Mouse (Mus musculus) liver, adult 2 months (tissue): Measurements from ENCODE around the gene Pomt1. TPM values are rescaled to one million over a fixed set of nuclear protein-coding genes. Genes with fewer than 3 reads are reported as not detected.

Experiments
- DNase-seq: peaks from one replicate; pipeline ENCODE4 v3.0.0-alpha.2; 2011; ENCODE audit warnings: low read depth, low spot score; ENCODE audit errors: extremely low read depth
- H3K27ac ChIP-seq: fragments of 200-500 bp; replicated peaks from 2 replicates; pipeline ENCODE4 v1.5.1; 2012; ENCODE audit warnings: low read depth, mild to moderate bottlenecking, control low read depth, inconsistent platforms, low read length; ENCODE audit not compliant: insufficient read depth
- H3K27me3 ChIP-seq: fragments of 200-500 bp; 2 replicates; pipeline ENCODE4 v1.6.1; 2012; ENCODE audit warnings: mild to moderate bottlenecking, moderate library complexity, low read length, inconsistent platforms; ENCODE audit not compliant: control insufficient read depth, insufficient read depth
- H3K36me3 ChIP-seq: fragments of 200-500 bp; 2 replicates; pipeline ENCODE4 v1.6.1; 2012; ENCODE audit warnings: low read length, inconsistent platforms; ENCODE audit not compliant: control insufficient read depth, insufficient read depth
- H3K4me1 ChIP-seq: fragments of 200-500 bp; 2 replicates; pipeline ENCODE4 v1.6.1; 2011; ENCODE audit warnings: low read length; ENCODE audit not compliant: control insufficient read depth, insufficient read depth
- H3K4me3 ChIP-seq: fragments of 200-500 bp; 2 replicates; pipeline ENCODE4 v1.5.1; 2011; ENCODE audit warnings: low read depth, mild to moderate bottlenecking, control low read depth, low read length, moderate library complexity; ENCODE audit not compliant: insufficient read depth
- H3K79me2 ChIP-seq: fragments of 200-500 bp; 2 replicates; pipeline ENCODE4 v1.6.1; 2012; ENCODE audit warnings: inconsistent platforms, mild to moderate bottlenecking, low read length, moderate library complexity; ENCODE audit not compliant: control insufficient read depth, insufficient read depth
- H3K9ac ChIP-seq: fragments of 200-500 bp; 2 replicates; pipeline ENCODE4 v1.6.1; 2012; ENCODE audit warnings: low read depth, mild to moderate bottlenecking, control low read depth, inconsistent platforms, low read length
- CTCF ChIP-seq: fragments of 200-500 bp; IDR thresholded peaks from 2 replicates; pipeline ENCODE4 v1.5.1; 2011; ENCODE audit warnings: low read depth, low read length, control low read depth
- POLR2A ChIP-seq: fragments of 200-500 bp; IDR thresholded peaks from 2 replicates; pipeline ENCODE4 v1.6.1; 2011; ENCODE audit warnings: low read length, control low read depth; ENCODE audit not compliant: insufficient read depth; ENCODE audit errors: extremely low read depth
- WGBS: fragments of 180-500 bp; shearing (Covaris S2); methylation state at CpG from one replicate; pipeline ENCODE4 v1.1.7; 2018; 5-methylcytosine and 5-hydroxymethylcytosine counted together
- polyA plus RNA-seq: library from polyadenylated mRNA; depleted of rRNA; stranded (reverse); fragments of >200 nt; gene quantifications from 2 replicates; pipeline ENCODE4 v1.2.3, GENCODE M21; 2012
- total RNA-seq: library from RNA; depleted of rRNA; stranded (reverse); fragments of >200 nt; gene quantifications from 2 replicates; pipeline ENCODE4 v1.2.3, GENCODE M21; 2014

Gene Pomt1
- total and polyA plus RNA-seq, 2 experiments: 10.9 to 21.5 TPM

DNA sequence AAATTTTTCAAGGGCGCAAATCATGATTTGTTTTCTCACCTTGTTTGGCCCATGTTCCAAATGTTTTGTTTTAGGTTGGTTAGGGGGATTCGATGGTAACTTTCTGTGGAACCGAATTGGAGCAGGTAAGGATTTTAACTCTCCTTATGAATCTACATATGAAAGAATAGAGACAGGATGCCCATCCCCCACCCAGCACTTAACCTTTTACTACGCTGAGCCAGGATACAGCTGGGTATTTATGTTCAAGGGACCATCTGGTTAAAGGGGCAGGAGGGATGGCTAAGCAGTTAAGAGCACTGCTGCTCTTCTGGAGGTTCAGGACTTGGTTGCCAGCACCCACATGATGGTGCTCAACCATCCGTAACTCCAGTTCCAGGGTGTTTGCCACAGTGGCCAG, 4.2 kb downstream of the Pomt1 start:
- Histone ChIP-seq H3K4me3 (no peak overlapping the region), H3K36me3 (no peaks in the 10 kb centered on the region; the same call in 1 of the 2 replicates), H3K4me1 (peaks cover 2% of the 10 kb centered on the region), H3K79me2 (no peaks in the 10 kb centered on the region), H3K9ac (no peak overlapping the region), H3K27ac (no peak overlapping the region), H3K27me3 (no peaks in the 10 kb centered on the region)
- no peak for DNase-seq
- TF ChIP-seq POLR2A (no peak), CTCF (no peak)
- WGBS: 95% methylated on average over 5 of the region's 5 CpGs

DNA sequence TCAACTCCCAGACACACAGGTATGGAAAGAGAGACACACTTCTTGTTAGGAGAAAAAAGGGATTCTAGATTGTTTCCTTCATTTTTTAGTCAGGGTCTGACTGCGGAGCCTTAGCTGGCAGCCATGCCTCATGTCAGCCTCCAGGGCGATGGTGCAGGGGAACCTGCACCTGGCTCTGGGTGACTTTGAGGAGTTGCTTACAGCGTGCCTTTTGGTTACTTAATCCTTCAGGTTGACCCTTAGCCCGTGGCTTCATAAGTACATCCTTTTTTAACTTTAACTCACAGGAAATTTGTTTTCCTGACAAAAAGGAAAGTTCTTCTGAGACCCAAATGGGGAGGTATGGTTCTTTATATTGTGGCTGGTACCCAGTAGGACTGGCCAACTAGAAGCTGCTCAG, 6.6 kb downstream of the Pomt1 start:
- Histone ChIP-seq H3K27me3 (no peaks in the 10 kb centered on the region), H3K27ac (no peak overlapping the region), H3K4me3 (no peak overlapping the region), H3K4me1 (no peaks in the 10 kb centered on the region), H3K36me3 (no peaks in the 10 kb centered on the region; the same call in 1 of the 2 replicates), H3K9ac (no peak overlapping the region), H3K79me2 (no peaks in the 10 kb centered on the region)
- no peak for DNase-seq
- no peak for TF ChIP-seq POLR2A
- no peak for TF ChIP-seq CTCF
- 84% methylated on average over 4 of the region's 4 CpGs for WGBS

DNA sequence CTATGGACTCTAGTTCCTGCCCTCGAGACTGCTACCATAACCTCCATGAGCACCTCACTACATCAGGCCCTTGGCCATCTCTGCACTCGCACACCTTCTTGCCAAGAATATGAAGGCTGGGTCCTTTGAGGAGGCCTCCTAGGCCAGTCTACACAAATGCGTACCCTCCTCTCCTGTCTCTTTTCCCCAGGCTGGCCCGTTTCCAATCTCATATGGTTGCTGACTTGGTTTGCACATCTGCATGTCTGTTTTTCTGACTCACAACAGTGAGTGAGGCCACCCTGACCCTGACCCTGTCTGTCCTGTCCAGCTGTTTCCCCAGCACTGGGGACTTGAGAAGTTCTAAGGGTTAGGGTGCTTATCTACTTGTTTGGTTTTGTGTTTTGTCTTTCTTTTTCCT, 10.4 kb downstream of the Pomt1 start:
- H3K27ac ChIP-seq: no peak overlapping the region
- no peak overlapping the region for H3K9ac ChIP-seq
- no peaks in the 10 kb centered on the region for H3K79me2 ChIP-seq
- H3K4me1 ChIP-seq: peaks cover 10% of the 10 kb centered on the region
- H3K27me3 ChIP-seq: no peaks in the 10 kb centered on the region
- DNase-seq: no peak
- 84% methylated on average over 4 of the region's 4 CpGs for WGBS
- no peaks in the 10 kb centered on the region; the same call in 1 of the 2 replicates for H3K36me3 ChIP-seq
- TF ChIP-seq POLR2A (no peak), CTCF (no peak)
- H3K4me3 ChIP-seq: no peak overlapping the region

DNA sequence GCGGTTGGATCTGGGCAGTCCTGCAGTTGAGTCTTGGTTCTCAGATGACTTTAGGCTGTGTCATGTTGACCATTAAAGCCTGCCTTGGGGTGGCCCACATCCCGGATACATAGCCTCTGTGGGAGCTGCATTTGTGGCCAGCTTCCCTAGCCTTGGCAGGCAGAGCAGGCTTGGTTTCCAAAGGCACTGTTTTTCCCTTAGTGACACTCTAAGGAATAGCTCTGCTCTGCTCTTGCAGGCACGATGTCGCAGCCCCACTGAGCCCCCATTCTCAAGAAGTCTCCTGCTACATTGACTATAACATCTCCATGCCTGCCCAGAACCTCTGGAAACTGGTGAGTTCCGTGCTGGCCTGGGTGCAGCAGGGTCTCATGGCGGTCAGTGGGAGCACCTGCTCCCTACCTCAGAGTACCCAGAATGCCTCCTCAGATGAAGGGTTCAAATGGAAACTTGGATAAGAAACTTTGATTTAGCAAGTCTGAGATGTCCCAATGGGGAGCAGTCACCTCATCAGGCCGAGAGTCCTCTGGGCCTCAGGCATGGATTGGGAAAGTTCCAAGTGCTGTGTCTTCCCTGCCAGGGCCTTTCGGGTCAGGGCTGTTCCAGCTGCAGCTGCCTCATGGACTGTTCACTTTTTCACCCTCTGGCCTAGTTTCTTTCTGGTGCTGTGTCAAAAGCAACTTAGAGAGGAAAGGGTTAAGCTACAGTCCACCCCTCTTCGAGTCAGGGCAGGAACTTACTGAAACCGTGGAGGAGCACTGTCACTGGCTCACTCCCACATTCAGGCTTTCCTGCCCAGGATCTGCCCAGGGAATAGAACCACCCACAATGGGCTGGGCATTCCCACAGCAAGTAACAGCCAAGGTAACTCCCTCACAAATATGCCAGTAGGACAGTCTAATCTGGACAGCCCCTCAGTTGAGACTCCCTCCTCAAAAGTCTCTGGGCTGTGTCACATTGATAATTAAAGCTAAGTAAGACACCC, 12.3 kb downstream of the Pomt1 start:
- WGBS: 53% methylated on average over 10 of the region's 10 CpGs
- peak; percentile 95 for DNase-seq
- H3K27ac ChIP-seq: peak overlapping the region; percentile 51
- no peaks in the 10 kb centered on the region for H3K79me2 ChIP-seq
- no peak overlapping the region for H3K4me3 ChIP-seq
- H3K9ac ChIP-seq: no peak overlapping the region
- TF ChIP-seq CTCF: no peak
- TF ChIP-seq POLR2A: no peak
- H3K27me3 ChIP-seq: no peaks in the 10 kb centered on the region
- H3K36me3 ChIP-seq: no peaks in the 10 kb centered on the region; the same call in 1 of the 2 replicates
- peaks cover 13% of the 10 kb centered on the region for H3K4me1 ChIP-seq

DNA sequence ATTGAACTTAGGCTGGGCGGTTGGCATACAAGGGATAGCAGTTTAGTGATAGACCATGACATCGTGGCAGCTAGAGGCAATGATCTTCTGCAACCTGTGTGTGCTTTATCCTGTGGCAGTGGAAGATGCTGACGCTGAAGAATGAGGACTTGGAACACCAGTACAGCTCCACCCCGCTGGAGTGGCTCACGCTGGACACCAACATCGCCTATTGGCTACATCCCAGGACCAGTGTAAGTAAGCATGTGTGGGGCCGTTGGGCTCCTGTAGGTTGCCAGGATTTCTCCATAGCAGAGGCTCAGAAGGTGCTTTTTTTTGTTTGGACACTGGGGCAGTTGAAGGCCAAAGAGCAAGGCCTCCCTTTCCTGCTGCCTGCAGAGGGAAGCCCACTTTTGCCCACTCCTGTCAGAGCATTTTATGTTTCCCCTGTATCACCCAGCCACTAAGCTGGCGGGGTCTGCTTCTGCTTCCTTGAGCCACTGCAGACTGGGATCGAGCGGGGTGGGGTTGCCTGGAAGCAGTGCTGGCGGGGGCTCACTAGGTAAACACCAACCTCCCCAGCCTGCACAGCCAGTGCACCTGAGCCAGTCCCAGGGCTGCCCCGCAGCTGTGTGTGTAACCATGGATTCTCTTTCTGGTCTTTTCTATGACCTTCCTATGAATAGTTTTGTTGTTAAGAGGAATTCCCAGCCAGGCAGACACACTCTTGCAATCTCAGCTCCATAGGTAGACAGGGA, 15.6 kb downstream of the Pomt1 start:
- WGBS: 40% methylated on average over 12 of the region's 12 CpGs
- peak; percentile 93 for DNase-seq
- H3K27ac ChIP-seq: peak overlapping the region; percentile 32
- peaks cover 16% of the 10 kb centered on the region for H3K4me1 ChIP-seq
- no peaks in the 10 kb centered on the region for H3K27me3 ChIP-seq
- no peak overlapping the region for H3K9ac ChIP-seq
- no peak overlapping the region for H3K4me3 ChIP-seq
- H3K36me3 ChIP-seq: no peaks in the 10 kb centered on the region; the same call in 1 of the 2 replicates
- no peaks in the 10 kb centered on the region for H3K79me2 ChIP-seq
- TF ChIP-seq CTCF (no peak), POLR2A (no peak)

DNA sequence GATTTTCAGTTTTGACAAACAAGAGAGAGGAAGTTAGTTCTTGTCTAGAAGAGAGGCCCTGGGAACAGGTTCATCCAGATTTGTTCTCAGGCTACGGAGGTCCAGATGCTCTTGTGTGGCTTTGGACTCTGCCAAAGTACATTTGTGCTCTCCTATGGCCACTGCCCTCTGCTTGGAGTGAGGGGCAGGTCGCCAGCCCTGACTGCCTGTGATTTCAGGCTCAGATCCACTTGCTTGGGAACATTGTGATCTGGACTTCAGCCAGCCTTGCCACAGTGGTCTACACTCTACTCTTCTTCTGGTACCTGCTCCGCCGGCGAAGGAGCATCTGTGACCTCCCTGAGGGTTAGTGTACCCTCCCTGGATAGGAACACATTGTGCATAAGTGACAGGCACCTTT, 16.3 kb downstream of the Pomt1 start:
- H3K36me3 ChIP-seq: no peaks in the 10 kb centered on the region; the same call in 1 of the 2 replicates
- no peaks in the 10 kb centered on the region for H3K79me2 ChIP-seq
- H3K4me3 ChIP-seq: no peak overlapping the region
- TF ChIP-seq CTCF: no peak
- TF ChIP-seq POLR2A: no peak
- peak; percentile 79 for DNase-seq
- H3K4me1 ChIP-seq: peaks cover 17% of the 10 kb centered on the region
- peak overlapping the region; percentile 32 for H3K27ac ChIP-seq
- 64% methylated on average over 5 of the region's 5 CpGs for whole genome bisulfite sequencing
- H3K9ac ChIP-seq: no peak overlapping the region
- no peaks in the 10 kb centered on the region for H3K27me3 ChIP-seq
